ENCODE assay signal across 9 mouse cellular contexts in the genomic region with DNA sequence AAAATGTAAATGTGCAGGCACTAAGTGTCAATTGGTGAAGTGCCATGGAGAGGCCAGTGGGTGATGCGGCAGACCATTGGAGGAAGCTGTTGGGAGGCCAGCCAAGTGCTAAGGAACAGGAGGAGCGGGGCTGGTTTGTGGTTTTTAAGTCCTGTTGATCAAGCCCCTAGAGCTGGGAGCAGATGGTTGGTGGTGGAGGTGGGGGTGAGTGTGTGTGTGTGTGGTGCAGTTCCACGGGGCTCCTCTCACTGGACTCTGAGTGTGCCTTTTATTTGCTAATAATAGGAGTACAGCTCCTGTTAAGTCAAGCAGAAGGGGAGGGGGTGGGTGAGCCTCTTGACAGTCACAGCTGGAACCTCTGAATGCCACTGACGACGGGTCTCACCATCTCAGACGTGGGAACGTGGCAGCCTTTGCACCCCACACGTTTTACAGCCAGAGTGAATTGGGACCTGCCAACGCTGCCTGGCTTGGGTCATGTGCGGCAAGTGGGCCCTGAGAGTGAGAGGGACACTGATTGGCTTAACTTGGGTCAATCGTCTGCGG. TPM values are rescaled to one million over a fixed set of nuclear protein-coding genes. Genes with fewer than 3 reads are reported as not detected.
DNase-seq lines count a peak whose midpoint lies in the region; ATAC-seq lines count a peak whose summit lies in the region.
"Had no signal": no experiment of that assay in that cellular context is flagged by ENCODE, and none has a peak within 500 bp of the region (broad histone marks: within the 10 kb centered on the region; RNA-seq: fewer than 3 reads in every experiment).

No protein-coding gene starts in this region.

- no peaks in the 10 kb centered on the region for H3K36me3 ChIP-seq in hindbrain, embryonic 12.5 days

- H3K9ac ChIP-seq in hindbrain, embryonic 12.5 days: no peak overlapping the region

- H3K4me3 ChIP-seq in hindbrain, embryonic 12.5 days: no peak overlapping the region

- no peaks in the 10 kb centered on the region for H3K9me3 ChIP-seq in hindbrain, embryonic 12.5 days (replicated peaks)

- H3K27me3 ChIP-seq in hindbrain, embryonic 12.5 days: no peaks in the 10 kb centered on the region
- H3K27me3 ChIP-seq: Patski had no signal

- peaks cover 24% of the 10 kb centered on the region for H3K4me1 ChIP-seq in hindbrain, embryonic 12.5 days

- ATAC-seq in hindbrain, embryonic 12.5 days (ENCODE audit: low FRiP score): peak; percentile 90
- no peak for ATAC-seq in CD4-positive, CD25-positive, alpha-beta regulatory T cell, adult 4 months
- ATAC-seq: Patski had no signal

- H3K4me2 ChIP-seq in hindbrain, embryonic 12.5 days (replicated peaks): 0 out of 2 replicates have a peak overlapping the region, but pooled peaks have one; percentile 4

- H3K27ac ChIP-seq in hindbrain, embryonic 12.5 days: peak overlapping the region; percentile 70

- peak; percentile 47 to 53 for DNase-seq in layer of hippocampus, postnatal 10 days (ENCODE audit: low spot score in 2 of 2)
- no peak for DNase-seq in layer of hippocampus, adult 8-10 months (ENCODE audit: low spot score in 2 of 2)
- peak; percentile 45 to 50 for DNase-seq in cerebellum, postnatal 36 days
- DNase-seq in lung, postnatal 4 days: peak; percentile 72 to 82
- DNase-seq in adrenal gland, adult 2 months: no peak
- DNase-seq in left cerebral cortex, adult 18-20 months (ENCODE audit: low spot score in 2 of 2): no peak

- WGBS in hindbrain, embryonic 12.5 days: 29% methylated on average over 12 of the region's 12 CpGs

RNA-seq across cellular contexts. Expression of gene Snx30, which starts 13.9 kb away (rescaled TPM):
- 10 to 100 TPM; 55.4 to 59.4 TPM for total RNA-seq in layer of hippocampus, postnatal 10 days (2021)
- 10 to 100 TPM; 38.7 to 45.5 (median 40.4) TPM for total RNA-seq in layer of hippocampus, adult 8-10 months (2022)
- 14.7 and 17.3 TPM in 2 replicates for polyA plus RNA-seq in hindbrain, embryonic 12.5 days (2016; fragmentation: Nextera tagmentation; extraction: Ambion mirVana)
- 1 to 10 TPM; 5.3 to 6.6 TPM for total RNA-seq in adrenal gland, adult 2 months (2021)
- 0.90 and 2.4 TPM in 2 replicates for polyA plus RNA-seq in adrenal gland, adult 2 months (2012; rRNA removed)
- 10 to 100 TPM; 38.7 to 40.8 TPM for total RNA-seq in left cerebral cortex, adult 18-20 months (2021)
- polyA plus RNA-seq in CD4-positive, CD25-positive, alpha-beta regulatory T cell, adult 4 months (2017; shearing (Covaris generic)): 1 to 10 TPM; 2.2 to 2.6 TPM

RNA-seq across cellular contexts. Expression of gene Inip, which starts 18.2 kb away (rescaled TPM):
- total RNA-seq in layer of hippocampus, postnatal 10 days (2021): 10 to 100 TPM; 21.7 to 22.2 TPM
- 10 to 100 TPM; 20.9 to 26.0 (median 23.8) TPM for total RNA-seq in layer of hippocampus, adult 8-10 months (2022)
- 78.4 and 80.1 TPM in 2 replicates for polyA plus RNA-seq in hindbrain, embryonic 12.5 days (2016; fragmentation: Nextera tagmentation; extraction: Ambion mirVana)
- total RNA-seq in adrenal gland, adult 2 months (2021): 10 to 100 TPM; 16.1 to 18.0 TPM
- polyA plus RNA-seq in adrenal gland, adult 2 months (2012; rRNA removed): 5.0 and 6.7 TPM in 2 replicates
- total RNA-seq in left cerebral cortex, adult 18-20 months (2021): 10 to 100 TPM; 21.7 to 27.0 TPM
- polyA plus RNA-seq in CD4-positive, CD25-positive, alpha-beta regulatory T cell, adult 4 months (2017; shearing (Covaris generic)): 10 to 100 TPM; 49.6 to 49.7 TPM

Comparison
In these comparisons a context has a peak if more than half of its experiments do, and no peak if none do; other contexts are left out.
1. DNase-seq: peak in layer of hippocampus, postnatal 10 days (2 of 2), cerebellum, postnatal 36 days (2 of 2) and lung, postnatal 4 days (2 of 2); none in layer of hippocampus, adult 8-10 months (0 of 2), adrenal gland, adult 2 months (single experiment) and left cerebral cortex, adult 18-20 months (0 of 2).
2. RNA of gene Snx30, which starts 13.9 kb away (total RNA-seq): 55.4 to 59.4 TPM in layer of hippocampus, postnatal 10 days, 38.7 to 45.5 TPM in layer of hippocampus, adult 8-10 months and 38.7 to 40.8 TPM in left cerebral cortex, adult 18-20 months; 5.3 to 6.6 TPM in adrenal gland, adult 2 months; every median in the first group is over 4 times any median in the second.